Mouse (Mus musculus): ENCODE measurements around the gene Usp2.

Usp2 gene

DNA sequence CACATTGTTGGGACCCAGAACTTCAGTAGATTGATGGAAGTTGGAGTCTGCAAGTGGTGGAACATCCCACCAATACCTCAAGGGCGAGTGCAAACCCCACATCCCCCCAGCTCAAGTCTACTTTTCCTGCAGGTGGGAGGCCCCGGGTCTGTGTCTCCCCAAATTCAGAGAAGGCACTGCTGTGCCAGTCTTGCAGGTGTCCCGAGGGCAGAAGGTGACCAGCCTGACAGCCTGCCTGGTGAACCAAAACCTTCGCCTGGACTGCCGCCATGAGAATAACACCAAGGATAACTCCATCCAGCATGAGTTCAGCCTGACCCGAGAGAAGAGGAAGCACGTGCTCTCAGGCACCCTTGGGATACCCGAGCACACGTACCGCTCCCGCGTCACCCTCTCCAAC is 20.4 kb upstream of the Usp2 start:
- DNase-seq: no peak

DNA sequence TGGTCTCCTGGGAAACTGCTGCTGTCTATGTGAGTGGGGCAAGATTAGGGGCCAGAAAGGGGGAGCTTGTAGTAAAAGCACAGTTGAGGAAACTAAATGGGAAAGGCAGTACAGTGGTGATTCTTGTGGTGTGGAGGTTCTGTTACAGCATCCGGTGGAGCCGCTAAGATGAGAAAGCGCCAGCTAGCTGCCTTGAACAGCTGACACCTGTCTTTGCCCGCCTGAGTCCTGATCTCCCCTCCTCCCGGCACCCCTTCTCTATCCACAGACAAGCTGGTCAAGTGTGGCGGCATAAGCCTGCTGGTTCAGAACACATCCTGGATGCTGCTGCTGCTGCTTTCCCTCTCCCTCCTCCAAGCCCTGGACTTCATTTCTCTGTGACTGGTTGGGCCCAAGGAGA is 19.8 kb upstream of the Usp2 start:
- DNase-seq: no peak

GRCm38 (mm10) chr9:44047571-44048490 is 19.0 kb upstream of the Usp2 start:
- DNase-seq: no peak

- DNase-seq: no peak
Measured at GRCm38 (mm10) chr9:44048541-44049380, 18.1 kb upstream of the Usp2 start.

DNA sequence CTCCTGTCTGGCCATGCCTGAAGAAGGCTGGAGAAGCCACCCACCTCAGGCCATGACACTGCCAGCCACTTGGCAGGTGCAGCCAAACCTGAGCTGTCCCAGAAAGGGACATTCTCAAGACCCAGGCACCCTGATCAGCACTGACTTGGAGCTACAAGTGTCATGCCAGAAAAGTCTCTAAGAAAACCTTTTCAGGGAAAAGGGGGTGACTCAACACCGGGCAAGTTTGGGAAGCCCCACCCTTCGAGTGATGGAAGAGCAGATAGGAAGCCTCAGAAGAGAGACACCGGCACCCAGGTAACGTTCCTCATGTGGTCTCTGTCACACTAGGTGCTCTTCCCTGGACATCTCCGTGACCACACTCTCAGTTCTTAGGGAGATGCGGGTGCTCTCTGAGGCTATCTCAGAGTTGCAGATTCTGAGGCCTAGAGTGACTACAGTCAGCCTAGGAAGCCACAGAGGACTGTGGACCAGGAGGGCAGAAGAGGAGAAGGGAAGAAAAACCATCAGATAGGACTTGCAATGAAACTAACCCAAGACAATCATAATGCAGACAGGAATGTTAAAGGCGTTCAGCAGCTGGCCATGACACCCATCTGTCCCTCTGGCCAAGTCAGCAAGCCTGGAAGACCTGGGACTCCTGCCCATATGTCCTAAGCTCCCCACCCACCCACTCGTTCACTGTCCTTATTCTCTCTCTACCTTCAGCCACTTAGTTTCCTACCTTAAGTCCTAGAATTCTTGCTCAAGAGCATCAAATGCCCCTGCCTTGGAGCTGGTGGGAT is 17.2 kb upstream of the Usp2 start:
- no peak for DNase-seq

DNA sequence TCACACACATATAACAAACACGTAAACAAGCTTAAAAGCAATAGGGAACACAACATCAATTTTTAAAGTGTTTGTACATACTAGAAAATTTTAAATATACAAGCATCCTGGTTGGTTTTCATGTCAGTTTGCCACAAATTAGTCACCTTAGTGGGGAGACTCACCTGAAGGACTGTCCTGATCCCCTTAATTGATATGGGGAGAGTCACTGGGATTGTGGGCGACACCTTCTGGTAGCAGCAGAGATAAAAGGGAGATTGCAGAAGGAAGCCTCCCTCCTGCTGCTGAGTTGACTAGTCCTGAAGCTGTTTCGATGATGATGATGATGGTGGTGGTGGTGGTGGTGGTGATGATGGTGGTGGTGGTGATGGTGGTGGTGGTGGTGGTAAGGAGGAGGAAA is 14.0 kb upstream of the Usp2 start:
- no peak for DNase-seq

DNA sequence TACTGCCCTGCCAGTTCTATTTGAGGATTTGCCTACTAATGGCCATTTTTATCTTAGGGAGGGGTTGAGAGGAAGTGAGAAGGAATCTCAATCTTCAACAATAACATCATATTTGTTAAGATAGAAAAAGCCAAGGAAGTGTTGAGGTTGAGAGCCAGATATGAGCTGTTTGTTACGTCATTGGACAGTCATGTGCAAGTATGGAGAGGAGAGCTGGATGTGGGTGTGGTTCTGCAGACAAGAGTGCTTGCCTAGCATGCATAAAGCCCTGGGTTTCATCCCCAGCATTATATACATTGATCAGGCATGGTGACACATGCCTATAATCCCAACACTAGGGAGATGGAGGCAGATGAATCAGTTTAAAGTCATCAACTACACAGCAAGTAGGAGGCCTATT is 12.9 kb upstream of the Usp2 start:
- DNase-seq: no peak

DNA sequence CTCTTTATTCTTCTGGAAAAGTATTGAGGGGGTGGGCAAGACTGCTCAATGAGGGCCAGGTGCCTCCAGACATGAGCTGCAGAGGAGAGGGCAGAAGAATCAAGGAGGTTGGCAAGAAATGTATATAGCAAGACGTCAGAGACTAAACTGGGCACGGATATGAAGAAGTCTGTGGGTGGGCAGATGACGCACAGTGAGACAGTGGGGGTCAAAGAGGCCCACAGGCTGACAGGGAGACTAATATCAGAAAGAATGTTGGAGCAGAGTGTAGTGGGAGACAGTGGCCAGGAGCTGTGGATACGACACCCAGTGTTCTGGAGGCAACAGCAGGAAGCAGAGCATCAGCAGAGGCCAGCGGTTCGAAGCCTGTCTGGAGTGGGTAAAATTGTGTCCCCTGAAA is 8.2 kb upstream of the Usp2 start:
- no peak for DNase-seq

- DNase-seq: no peak
Measured at GRCm38 (mm10) chr9:44065177-44065576, 1.6 kb upstream of the Usp2 start.

DNA sequence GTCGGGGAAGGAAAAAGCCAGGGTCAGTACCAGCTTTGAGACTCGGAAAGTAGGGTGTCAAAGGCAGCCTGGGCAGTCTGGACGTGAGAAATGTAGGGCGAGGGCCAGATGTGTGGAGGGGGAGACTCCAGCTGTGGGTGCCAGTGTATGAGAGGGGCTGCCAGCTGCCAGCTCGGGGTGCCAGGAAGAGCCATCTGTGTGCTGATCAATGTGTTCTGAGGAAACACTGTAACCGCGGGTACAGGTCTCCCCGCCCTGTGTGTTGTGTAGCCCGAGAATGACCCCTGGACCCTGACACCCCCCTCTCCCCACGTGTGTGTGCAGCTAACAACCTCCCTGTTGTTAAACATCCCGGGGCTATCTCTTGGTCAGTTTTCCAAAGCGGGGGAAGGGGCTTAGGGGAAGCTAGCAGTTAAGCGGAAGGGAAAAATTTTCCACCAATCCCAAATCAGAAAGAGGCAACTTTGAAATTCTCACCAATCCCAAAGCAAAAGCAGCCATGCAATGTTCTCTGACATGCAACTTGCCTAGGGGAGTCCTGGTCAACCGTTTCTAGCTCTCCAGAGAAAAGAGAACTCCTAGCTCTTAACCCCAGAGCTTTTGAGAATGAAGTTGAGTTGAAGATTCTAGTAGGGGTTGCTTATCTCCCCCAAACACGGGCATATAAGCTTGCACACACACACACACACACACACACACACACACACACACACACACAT is 579 bp downstream of the Usp2 start:
- no peak for DNase-seq

- no peak for DNase-seq
Measured at GRCm38 (mm10) chr9:44067960-44068330, 1.1 kb downstream of the Usp2 start.

DNA sequence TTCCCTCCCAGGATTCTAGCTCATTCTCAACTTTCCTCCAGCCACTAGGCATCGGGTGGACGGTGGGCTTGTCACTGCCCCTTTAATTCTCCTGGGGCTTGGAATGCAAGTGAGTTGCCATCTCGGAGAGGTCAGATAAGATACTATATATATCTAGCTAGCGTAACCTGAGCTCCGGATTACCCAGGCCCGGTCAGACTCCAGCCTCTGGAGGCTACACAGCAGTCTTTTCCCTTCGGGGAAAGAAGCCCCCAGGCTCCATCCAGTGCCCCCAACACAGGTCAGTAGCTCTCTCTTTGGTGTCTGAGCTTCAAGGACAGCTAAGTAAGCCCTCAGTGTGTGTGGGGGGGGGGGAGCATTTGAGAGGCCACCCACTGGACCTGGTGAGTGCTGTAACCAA is 2.4 kb downstream of the Usp2 start:
- no peak for DNase-seq

DNA sequence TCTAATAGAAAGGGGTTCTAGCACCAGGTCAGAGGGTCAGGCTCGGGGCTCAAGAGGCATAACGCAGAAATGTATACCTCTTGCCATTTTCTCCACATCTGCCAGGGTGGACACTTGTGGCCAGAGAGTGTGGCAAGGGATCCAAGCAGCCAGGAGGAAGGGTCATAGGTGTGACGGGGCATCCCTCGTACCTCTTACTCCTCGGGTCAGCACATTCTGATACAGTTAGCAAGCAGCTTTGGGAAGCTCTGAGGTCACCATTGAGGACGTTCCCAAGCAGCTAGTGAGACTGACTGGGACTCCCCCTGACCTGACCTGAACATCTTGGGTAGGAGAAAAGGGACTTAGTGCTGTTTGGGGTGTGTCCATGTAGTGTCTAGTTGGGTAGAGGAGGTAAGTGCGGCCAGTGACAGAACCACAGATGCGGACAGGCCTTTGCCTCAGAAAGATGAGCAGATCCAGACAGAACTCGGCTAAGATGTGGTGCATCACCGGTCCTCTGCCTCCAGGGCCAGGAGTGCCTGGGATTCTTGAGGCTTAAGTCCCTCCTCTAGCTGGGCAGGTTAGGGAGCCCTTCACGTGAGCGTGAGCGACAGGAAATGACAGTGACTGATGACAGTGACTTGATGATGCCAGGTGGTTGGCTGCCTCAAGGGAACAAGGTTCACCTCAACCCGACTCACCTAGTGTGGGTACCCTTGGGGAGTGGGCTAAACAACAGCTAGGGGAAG is 3.5 kb downstream of the Usp2 start:
- no peak for DNase-seq

DNA sequence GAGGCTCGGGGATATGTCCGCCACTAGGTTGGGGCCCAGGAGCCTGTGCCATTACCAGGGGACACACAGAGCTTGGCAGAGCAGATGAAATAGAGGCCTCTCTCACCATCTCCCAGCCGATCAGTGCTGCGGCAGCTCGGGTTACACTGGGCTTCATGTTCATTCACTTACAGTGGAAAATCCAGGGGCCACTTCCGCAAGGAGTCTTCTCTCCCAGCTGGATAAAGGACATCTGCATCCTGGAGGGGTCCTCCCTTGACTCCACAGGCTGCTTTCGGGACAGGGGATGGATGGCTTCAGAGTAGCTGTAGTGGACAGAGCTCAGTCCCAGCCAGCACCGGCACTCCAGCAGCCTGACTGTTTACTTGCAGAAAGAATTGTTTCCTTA is 4.0 kb downstream of the Usp2 start:
- no peak for DNase-seq

DNA sequence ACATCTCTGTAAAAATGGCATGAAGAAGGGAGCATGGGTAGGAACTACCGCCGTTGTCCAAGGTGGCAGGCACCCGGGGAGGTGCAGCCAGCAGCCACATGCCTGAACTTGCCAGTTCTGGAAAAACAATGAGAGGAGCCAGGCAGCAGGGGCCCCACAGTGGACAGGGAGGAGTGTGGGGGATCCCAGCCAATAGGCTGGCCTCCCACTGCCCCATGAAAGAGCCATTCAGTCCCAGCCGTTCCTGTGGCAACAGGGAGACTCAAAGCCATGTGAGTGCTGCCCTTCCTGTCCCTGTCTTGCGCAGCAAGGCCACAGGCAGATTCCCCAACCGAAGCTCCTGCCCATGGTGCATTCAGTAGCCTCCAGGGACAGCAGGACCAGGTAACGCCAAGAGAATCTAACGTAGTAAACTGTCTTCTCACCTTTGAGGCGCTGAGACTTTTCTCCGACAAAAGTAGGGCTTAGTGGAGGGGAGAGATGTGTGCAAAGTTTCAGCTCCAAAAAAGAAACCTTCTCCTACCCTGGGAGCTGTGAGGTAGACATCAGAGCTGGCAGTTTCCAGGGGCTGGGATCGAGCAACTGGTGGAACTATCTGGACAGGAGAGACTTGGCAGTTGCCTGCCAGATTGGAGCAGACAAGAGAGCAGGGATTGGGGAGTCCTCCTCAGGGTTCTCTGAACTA is 5.2 kb downstream of the Usp2 start:
- no peak for DNase-seq

DNA sequence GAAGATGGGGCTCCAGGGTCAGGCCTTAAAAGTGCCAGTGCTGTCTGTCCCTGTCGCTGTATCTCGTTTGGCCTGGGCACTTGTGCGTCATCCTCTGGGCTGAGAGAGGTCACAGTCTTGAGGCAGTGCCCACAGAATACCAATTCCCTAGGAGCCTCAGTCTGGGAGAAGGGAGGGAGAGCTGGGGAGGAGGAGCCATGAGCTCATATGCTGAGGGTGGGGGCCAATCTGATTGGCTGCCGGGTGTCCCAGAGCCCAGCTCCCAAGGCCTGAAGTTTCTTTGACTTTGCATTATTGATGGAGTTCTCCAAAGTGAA is 5.7 kb downstream of the Usp2 start:
- DNase-seq: no peak

DNA sequence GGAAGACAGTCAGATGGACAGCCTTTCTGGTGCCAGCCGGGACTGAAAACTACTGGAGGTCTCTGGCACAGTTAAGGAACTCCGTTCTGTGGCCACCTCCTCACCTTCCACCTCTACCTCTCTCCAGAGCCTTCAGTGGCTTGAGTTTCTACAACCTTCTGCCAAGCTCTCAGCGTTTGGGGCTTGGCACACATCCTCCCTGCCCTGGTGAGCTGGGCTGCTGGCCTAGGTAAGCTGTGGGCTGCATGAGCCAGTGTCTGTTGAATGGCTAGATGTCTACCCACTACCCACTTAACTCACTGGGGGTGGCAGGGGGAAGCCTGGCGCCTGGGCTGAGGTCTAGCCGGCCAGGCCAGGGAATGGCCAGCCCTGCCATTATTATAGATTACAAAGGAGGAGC is 6.3 kb downstream of the Usp2 start:
- no peak for DNase-seq

GRCm38 (mm10) chr9:44074395-44075275 is 7.8 kb downstream of the Usp2 start:
- no peak for DNase-seq

- no peak for DNase-seq
Measured at GRCm38 (mm10) chr9:44075276-44075995, 8.6 kb downstream of the Usp2 start.

All from lung, adult 18-20 months (tissue).